Mouse (Mus musculus): ENCODE data around the gene Begain. TPM values are rescaled to one million over a fixed set of nuclear protein-coding genes. Genes with fewer than 3 reads are reported as not detected.

Begain gene
- polyA plus RNA-seq (2012; rRNA removed) = 64.5 and 76.4 TPM in 2 replicates

GRCm38 (mm10) chr12:109068167-109068653 is at the start of gene Begain:
Begain (minus strand) TSS chr12:109068217.
- 2% methylated on average over 39 of the region's 48 CpGs for WGBS

GRCm38 (mm10) chr12:109115707-109116106 is 47.7 kb upstream of the Begain start:
- TF ChIP-seq POLR2A (IDR thresholded peaks at IDR 0.05; ENCODE audit: borderline replicate concordance, insufficient read depth, low read length) (no peak), CTCF (IDR thresholded peaks at IDR 0.05; ENCODE audit: borderline replicate concordance, insufficient read depth, low read depth, low read length) (no peak)
- 20% methylated on average over 8 of the region's 8 CpGs for WGBS
- DNase-seq = no peak
- Histone ChIP-seq H3K27ac (ENCODE audit: insufficient read depth, low read length) (no peak overlapping the region), H3K27me3 (ENCODE audit: control insufficient read depth, insufficient read depth, low read length) (no peaks in the 10 kb centered on the region), H3K4me3 (replicated peaks; ENCODE audit: insufficient read depth, low read depth, low read length) (no peak overlapping the region), H3K4me1 (ENCODE audit: control insufficient read depth, insufficient read depth, low read length) (no peaks in the 10 kb centered on the region)

More at GRCm38 (mm10) chr12:109068167-109068653, at the start of gene Begain:
- no peak within 1 kb of the TSS for H3K27ac ChIP-seq (ENCODE audit: insufficient read depth, low read length)
- H3K27me3 ChIP-seq (ENCODE audit: control insufficient read depth, insufficient read depth, low read length) = no peaks in the 10 kb centered on the region; the same call in 1 of the 2 replicates
- peaks cover 16% of the 10 kb centered on the region for H3K4me1 ChIP-seq (ENCODE audit: control insufficient read depth, insufficient read depth, low read length)
- TF ChIP-seq CTCF (IDR thresholded peaks at IDR 0.05; ENCODE audit: borderline replicate concordance, insufficient read depth, low read depth, low read length) (no peak), POLR2A (IDR thresholded peaks at IDR 0.05; ENCODE audit: borderline replicate concordance, insufficient read depth, low read length) (no peak)
- H3K4me3 ChIP-seq (replicated peaks; ENCODE audit: insufficient read depth, low read depth, low read length) = no peak within 1 kb of the TSS
- no peak for DNase-seq

GRCm38 (mm10) chr12:109115161-109115560 is 47.1 kb upstream of the Begain start:
- TF ChIP-seq CTCF (IDR thresholded peaks at IDR 0.05; ENCODE audit: borderline replicate concordance, insufficient read depth, low read depth, low read length) = no peak
- no peak for TF ChIP-seq POLR2A (IDR thresholded peaks at IDR 0.05; ENCODE audit: borderline replicate concordance, insufficient read depth, low read length)
- Histone ChIP-seq H3K27ac (ENCODE audit: insufficient read depth, low read length) (no peak overlapping the region), H3K27me3 (ENCODE audit: control insufficient read depth, insufficient read depth, low read length) (no peaks in the 10 kb centered on the region), H3K4me1 (ENCODE audit: control insufficient read depth, insufficient read depth, low read length) (no peaks in the 10 kb centered on the region), H3K4me3 (replicated peaks; ENCODE audit: insufficient read depth, low read depth, low read length) (no peak overlapping the region)
- DNase-seq = no peak
- 16% methylated on average over 10 of the region's 10 CpGs for WGBS

- TF ChIP-seq CTCF (IDR thresholded peaks at IDR 0.05; ENCODE audit: borderline replicate concordance, insufficient read depth, low read depth, low read length) = no peak
- no peak for TF ChIP-seq POLR2A (IDR thresholded peaks at IDR 0.05; ENCODE audit: borderline replicate concordance, insufficient read depth, low read length)
- WGBS = 20% methylated on average over 10 of the region's 10 CpGs
- H3K27ac ChIP-seq (ENCODE audit: insufficient read depth, low read length) = no peak overlapping the region
Measured at GRCm38 (mm10) chr12:109112996-109113592, 45.1 kb upstream of the Begain start.

GRCm38 (mm10) chr12:109112354-109112995 is 44.5 kb upstream of the Begain start:
- Histone ChIP-seq H3K27ac (ENCODE audit: insufficient read depth, low read length) (no peak overlapping the region), H3K27me3 (ENCODE audit: control insufficient read depth, insufficient read depth, low read length) (no peaks in the 10 kb centered on the region), H3K4me3 (replicated peaks; ENCODE audit: insufficient read depth, low read depth, low read length) (no peak overlapping the region), H3K4me1 (ENCODE audit: control insufficient read depth, insufficient read depth, low read length) (no peaks in the 10 kb centered on the region)
- TF ChIP-seq POLR2A (IDR thresholded peaks at IDR 0.05; ENCODE audit: borderline replicate concordance, insufficient read depth, low read length) (no peak), CTCF (IDR thresholded peaks at IDR 0.05; ENCODE audit: borderline replicate concordance, insufficient read depth, low read depth, low read length) (no peak)
- WGBS = 30% methylated on average over 9 of the region's 9 CpGs
- DNase-seq = no peak

More at GRCm38 (mm10) chr12:109112996-109113592, 45.1 kb upstream of the Begain start:
- DNase-seq = no peak
- no peaks in the 10 kb centered on the region for H3K27me3 ChIP-seq (ENCODE audit: control insufficient read depth, insufficient read depth, low read length)
- no peaks in the 10 kb centered on the region for H3K4me1 ChIP-seq (ENCODE audit: control insufficient read depth, insufficient read depth, low read length)
- no peak overlapping the region for H3K4me3 ChIP-seq (replicated peaks; ENCODE audit: insufficient read depth, low read depth, low read length)

- Histone ChIP-seq H3K27me3 (ENCODE audit: control insufficient read depth, insufficient read depth, low read length) (no peaks in the 10 kb centered on the region), H3K27ac (ENCODE audit: insufficient read depth, low read length) (no peak overlapping the region), H3K4me1 (ENCODE audit: control insufficient read depth, insufficient read depth, low read length) (no peaks in the 10 kb centered on the region), H3K4me3 (replicated peaks; ENCODE audit: insufficient read depth, low read depth, low read length) (no peak overlapping the region)
- no peak for TF ChIP-seq POLR2A (IDR thresholded peaks at IDR 0.05; ENCODE audit: borderline replicate concordance, insufficient read depth, low read length)
- no peak for TF ChIP-seq CTCF (IDR thresholded peaks at IDR 0.05; ENCODE audit: borderline replicate concordance, insufficient read depth, low read depth, low read length)
- 91% methylated on average over 13 of the region's 13 CpGs for WGBS
- DNase-seq = no peak
Measured at GRCm38 (mm10) chr12:109108911-109109310, 40.9 kb upstream of the Begain start.

- TF ChIP-seq POLR2A (IDR thresholded peaks at IDR 0.05; ENCODE audit: borderline replicate concordance, insufficient read depth, low read length) (no peak), CTCF (IDR thresholded peaks at IDR 0.05; ENCODE audit: borderline replicate concordance, insufficient read depth, low read depth, low read length) (no peak)
- Histone ChIP-seq H3K4me3 (replicated peaks; ENCODE audit: insufficient read depth, low read depth, low read length) (no peak overlapping the region), H3K27me3 (ENCODE audit: control insufficient read depth, insufficient read depth, low read length) (no peaks in the 10 kb centered on the region), H3K4me1 (ENCODE audit: control insufficient read depth, insufficient read depth, low read length) (no peaks in the 10 kb centered on the region), H3K27ac (ENCODE audit: insufficient read depth, low read length) (no peak overlapping the region)
- no peak for DNase-seq
- 92% methylated on average over 7 of the region's 7 CpGs for WGBS
Measured at GRCm38 (mm10) chr12:109100381-109100780, 32.4 kb upstream of the Begain start.

Data from cerebellum, adult 2 months (tissue).